Mouse (Mus musculus): ENCODE results near the gene Olfr1048.
"Not testable (repeated sequence)": the region's sequence is repeated elsewhere in the genome, so short reads cannot be mapped to it uniquely, and the experiment has no call there.

Olfr1048 gene

GRCm38 (mm10) chr2:86240189-86240588 lies at the start of gene Olfr1048:
Olfr1048 (minus strand) TSS chr2:86240289.
- DNase-seq: no peak

GRCm38 (mm10) chr2:86278988-86279387 lies 38.9 kb upstream of the Olfr1048 start, which contains the start of gene Olfr1051:
Olfr1051 (minus strand) TSS chr2:86279088.
- not testable (repeated sequence) for DNase-seq

- not testable (repeated sequence) for DNase-seq
Measured at GRCm38 (mm10) chr2:86258228-86258627, 18.1 kb upstream of the Olfr1048 start, which contains the start of gene Olfr1049. Olfr1049 (minus strand) TSS chr2:86258328.

GRCm38 (mm10) chr2:86231301-86231700 lies 8.8 kb downstream of the Olfr1048 start, which contains the start of gene Olfr1047:
Olfr1047 (minus strand) TSS chr2:86231401.
- DNase-seq: no peak

- no peak for DNase-seq
Measured at GRCm38 (mm10) chr2:86219214-86219613, 20.9 kb downstream of the Olfr1048 start, which contains the start of gene Olfr1046. Olfr1046 (minus strand) TSS chr2:86219314.

GRCm38 (mm10) chr2:86202909-86203308 lies 37.2 kb downstream of the Olfr1048 start, which contains the start of gene Olfr1045:
Olfr1045 (minus strand) TSS chr2:86203009.
- DNase-seq: no peak

GRCm38 (mm10) chr2:86195863-86196262 lies 44.2 kb downstream of the Olfr1048 start:
- no peak for DNase-seq

GRCm38 (mm10) chr2:86185583-86185982 lies 54.5 kb downstream of the Olfr1048 start, which contains the start of gene Olfr52:
Olfr52 (minus strand) TSS chr2:86185683.
- no peak for DNase-seq

All from cerebellum, adult 9-11 months (tissue).